Mouse (Mus musculus) liver, embryonic 11.5 days (tissue): Measurements from ENCODE around the gene Gm4553. TPM values are rescaled to one million over a fixed set of nuclear protein-coding genes. Genes with fewer than 3 reads are reported as not detected.
"Not testable (repeated sequence)": the region's sequence is repeated elsewhere in the genome, so short reads cannot be mapped to it uniquely, and the experiment has no call there.

ENCODE experiments used
- ATAC-seq: fragments of 200-750 bp; cut with Nextera tagmentation; replicated peaks from 2 replicates; pipeline ENCODE4 v1.8.0; 2017; ENCODE audit warnings: moderate number of reproducible peaks, mild to moderate bottlenecking, moderate TSS enrichment, moderate library complexity; ENCODE audit not compliant: low FRiP score
- DNase-seq: peaks from one replicate; pipeline ENCODE4 v3.0.0-alpha.2; 2017; ENCODE audit warnings: low spot score
- H3K27ac ChIP-seq: fragments of 300-500 bp; sonication (generic); 2 replicates; pipeline ENCODE4 v1.5.1; 2014; ENCODE audit warnings: mild to moderate bottlenecking, low read depth, low read length, control low read depth
- H3K27me3 ChIP-seq: fragments of 300-500 bp; sonication (generic); replicated peaks from 2 replicates; pipeline ENCODE4 v1.6.1; 2014; ENCODE audit warnings: low read length, mixed read lengths; ENCODE audit not compliant: control insufficient read depth, insufficient read depth
- H3K36me3 ChIP-seq: fragments of 300-500 bp; sonication (generic); 2 replicates; pipeline ENCODE4 v1.6.1; 2014; ENCODE audit warnings: mild to moderate bottlenecking, low read length, moderate library complexity, mixed read lengths; ENCODE audit not compliant: control insufficient read depth, insufficient read depth
- H3K4me1 ChIP-seq: fragments of 300-500 bp; sonication (generic); replicated peaks from 2 replicates; pipeline ENCODE4 v1.6.1; 2014; ENCODE audit warnings: low read length, mixed read lengths; ENCODE audit not compliant: control insufficient read depth, insufficient read depth
- H3K4me2 ChIP-seq: fragments of 300-500 bp; sonication (generic); 2 replicates; pipeline ENCODE4 v1.6.1; 2014; ENCODE audit warnings: mild to moderate bottlenecking, control low read depth, moderate library complexity
- H3K4me3 ChIP-seq: fragments of 300-500 bp; sonication (generic); 2 replicates; pipeline ENCODE4 v1.5.1; 2014; ENCODE audit warnings: low read depth, low read length, control low read depth
- H3K9ac ChIP-seq: fragments of 300-500 bp; sonication (generic); 2 replicates; pipeline ENCODE4 v1.6.1; 2014; ENCODE audit warnings: low read depth, low read length, control low read depth
- H3K9me3 ChIP-seq: fragments of 300-500 bp; sonication (generic); 2 replicates; pipeline ENCODE4 v1.6.1; 2016; ENCODE audit warnings: low read length, inconsistent platforms, mixed read lengths; ENCODE audit not compliant: control insufficient read depth
- WGBS: fragments of 180-500 bp; shearing (Covaris S2); extraction: QIAGEN DNeasy Blood & Tissue Kit; methylation state at CpG from one replicate; pipeline ENCODE4 v1.1.7; 2014; 5-methylcytosine and 5-hydroxymethylcytosine counted together
- polyA plus RNA-seq: library from polyadenylated mRNA; unstranded; fragments of >200 nt; fragmentation: Nextera tagmentation; extraction: Ambion mirVana; gene quantifications from 2 replicates; pipeline ENCODE4 v1.2.1, GENCODE M21; 2014

Gene Gm4553
- polyA plus RNA-seq, result not detected in 2 replicates

GRCm38 (mm10) chr7:142165639-142166038 lies at the start of gene Gm4553:
Gm4553 (minus strand) TSS chr7:142165739.
- not testable (repeated sequence) for H3K27me3 ChIP-seq, DNase-seq, H3K4me1 ChIP-seq, H3K4me2 ChIP-seq, H3K27ac ChIP-seq, H3K4me3 ChIP-seq, H3K36me3 ChIP-seq, ATAC-seq, H3K9ac ChIP-seq, H3K9me3 ChIP-seq

GRCm38 (mm10) chr7:142212136-142212535 lies 46.6 kb upstream of the Gm4553 start:
- 44% methylated on average over 1 of the region's 1 CpGs for WGBS
- DNase-seq, result not testable (repeated sequence)

GRCm38 (mm10) chr7:142211559-142211958 lies 46.0 kb upstream of the Gm4553 start, which contains the start of gene Gm7579:
Gm7579 (plus strand) TSS chr7:142211859.
- Histone ChIP-seq H3K4me1 (no peaks in the 10 kb centered on the region), H3K4me3 (no peak within 1 kb of the TSS), H3K9me3 (no peaks in the 10 kb centered on the region), H3K27me3 (no peaks in the 10 kb centered on the region), H3K36me3 (no peaks in the 10 kb centered on the region), H3K9ac (no peak within 1 kb of the TSS), H3K27ac (no peak within 1 kb of the TSS), H3K4me2 (no peak within 1 kb of the TSS)
- no peak for DNase-seq
- no peak for ATAC-seq
- WGBS, result 51% methylated on average over 1 of the region's 1 CpGs

More at GRCm38 (mm10) chr7:142212136-142212535, 46.6 kb upstream of the Gm4553 start:
- H3K9ac ChIP-seq, H3K9me3 ChIP-seq, H3K27me3 ChIP-seq, H3K36me3 ChIP-seq, H3K4me3 ChIP-seq, H3K4me2 ChIP-seq, H3K27ac ChIP-seq, H3K4me1 ChIP-seq, ATAC-seq: not testable (repeated sequence)

GRCm38 (mm10) chr7:142206891-142207290 lies 41.4 kb upstream of the Gm4553 start:
- not testable (repeated sequence) for H3K36me3 ChIP-seq, H3K4me2 ChIP-seq, H3K4me3 ChIP-seq, H3K9ac ChIP-seq, H3K4me1 ChIP-seq, H3K27ac ChIP-seq, H3K27me3 ChIP-seq, ATAC-seq, H3K9me3 ChIP-seq, DNase-seq
- WGBS, result 72% methylated on average over 5 of the region's 5 CpGs

GRCm38 (mm10) chr7:142205488-142205887 lies 39.9 kb upstream of the Gm4553 start:
- H3K4me3 ChIP-seq, result no peak overlapping the region
- H3K27me3 ChIP-seq, result no peaks in the 10 kb centered on the region
- no peaks in the 10 kb centered on the region for H3K36me3 ChIP-seq
- no peak for ATAC-seq
- no peaks in the 10 kb centered on the region for H3K4me1 ChIP-seq
- DNase-seq, result no peak
- H3K9ac ChIP-seq, result no peak overlapping the region
- H3K9me3 ChIP-seq, result no peaks in the 10 kb centered on the region
- no peak overlapping the region for H3K27ac ChIP-seq
- no peak overlapping the region for H3K4me2 ChIP-seq

- Histone ChIP-seq H3K9ac (no peak within 1 kb of the TSS), H3K4me2 (no peak within 1 kb of the TSS), H3K4me3 (no peak within 1 kb of the TSS), H3K4me1 (no peaks in the 10 kb centered on the region), H3K9me3 (no peaks in the 10 kb centered on the region), H3K27ac (no peak within 1 kb of the TSS), H3K27me3 (no peaks in the 10 kb centered on the region), H3K36me3 (no peaks in the 10 kb centered on the region)
- 73% methylated on average over 1 of the region's 1 CpGs for WGBS
- ATAC-seq, result no peak
- DNase-seq, result no peak
These were observed 35.5 kb upstream of the Gm4553 start, which contains the start of gene Krtap5-3 for GRCm38 (mm10) chr7:142201064-142201463. Krtap5-3 (plus strand) TSS chr7:142201364.

- Histone ChIP-seq H3K9ac (no peak overlapping the region), H3K27me3 (no peaks in the 10 kb centered on the region), H3K4me2 (no peak overlapping the region), H3K4me1 (no peaks in the 10 kb centered on the region), H3K9me3 (no peaks in the 10 kb centered on the region), H3K36me3 (no peaks in the 10 kb centered on the region), H3K27ac (no peak overlapping the region), H3K4me3 (no peak overlapping the region)
- 77% methylated on average over 2 of the region's 2 CpGs for WGBS
- ATAC-seq, result no peak
- no peak for DNase-seq
These were observed 33.2 kb upstream of the Gm4553 start for GRCm38 (mm10) chr7:142198748-142199147.

- ATAC-seq (no peak), DNase-seq (no peak)
- Histone ChIP-seq H3K4me3 (no peak within 1 kb of the TSS), H3K4me1 (no peaks in the 10 kb centered on the region), H3K4me2 (no peak within 1 kb of the TSS), H3K36me3 (no peaks in the 10 kb centered on the region), H3K9me3 (no peaks in the 10 kb centered on the region), H3K9ac (no peak within 1 kb of the TSS), H3K27ac (no peak within 1 kb of the TSS), H3K27me3 (no peaks in the 10 kb centered on the region)
- 26% methylated on average over 2 of the region's 2 CpGs for WGBS
These were observed 24.8 kb upstream of the Gm4553 start, which contains the start of gene Gm10153 for GRCm38 (mm10) chr7:142190289-142190688. Gm10153 (minus strand) TSS chr7:142190389.

GRCm38 (mm10) chr7:142188156-142188555 lies 22.6 kb upstream of the Gm4553 start:
- Histone ChIP-seq H3K4me3 (no peak overlapping the region), H3K9me3 (no peaks in the 10 kb centered on the region), H3K27me3 (no peaks in the 10 kb centered on the region), H3K9ac (no peak overlapping the region), H3K4me1 (no peaks in the 10 kb centered on the region), H3K4me2 (no peak overlapping the region), H3K27ac (no peak overlapping the region), H3K36me3 (no peaks in the 10 kb centered on the region)
- ATAC-seq, result no peak
- no peak for DNase-seq
- WGBS, result 63% methylated on average over 2 of the region's 2 CpGs
